Mouse (Mus musculus): ENCODE measurements around the gene Btbd35f17. TPM values are rescaled to one million over a fixed set of nuclear protein-coding genes. Genes with fewer than 3 reads are reported as not detected.
"Not testable (repeated sequence)": the region's sequence is repeated elsewhere in the genome, so short reads cannot be mapped to it uniquely, and the experiment has no call there.

The Btbd35f17 gene
- not detected in 2 replicates for polyA plus RNA-seq (2015; fragmentation: Nextera tagmentation; extraction: Ambion mirVana)

DNA sequence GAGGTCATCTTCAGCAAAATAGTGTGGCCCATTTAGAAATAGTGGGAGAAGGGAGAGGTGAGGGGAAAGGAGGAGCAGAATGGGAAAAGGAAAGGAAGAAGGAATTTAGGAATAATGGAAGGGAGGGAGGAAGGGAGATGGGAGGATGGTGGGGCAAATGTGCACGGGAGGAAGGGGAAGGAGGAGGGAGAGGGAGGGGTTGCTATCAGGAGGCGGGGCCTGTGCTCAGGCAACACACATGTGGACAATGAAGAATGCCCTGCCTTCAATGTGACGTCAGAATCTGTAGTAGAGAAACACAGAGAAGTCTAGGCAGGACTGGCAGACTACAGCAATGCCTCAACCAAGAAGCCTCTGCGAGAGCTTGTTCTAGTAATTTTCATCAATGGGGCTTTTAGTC lies at the start of gene Btbd35f17:
TSS of gene Btbd35f17 (plus strand) at position 301 of the 400 bp plus-strand sequence.
- H3K27me3 ChIP-seq (replicated peaks); H3K36me3 ChIP-seq; H3K9ac ChIP-seq; H3K27ac ChIP-seq (replicated peaks); H3K4me3 ChIP-seq; ATAC-seq (ENCODE audit: extremely low read depth, insufficient number of reproducible peaks, low FRiP score, low TSS enrichment); H3K9me3 ChIP-seq; H3K4me1 ChIP-seq; H3K4me2 ChIP-seq: not testable (repeated sequence)
- 78% methylated on average over 2 of the region's 4 CpGs for WGBS

Other genes starting within 250 kb of the Btbd35f17 start
- not detected in 2 replicates for gene Btbd35f28, start 174.1 kb upstream of the Btbd35f17 start, polyA plus RNA-seq (2015; fragmentation: Nextera tagmentation; extraction: Ambion mirVana)
- gene Btbd35f20, start 79.4 kb upstream of the Btbd35f17 start, polyA plus RNA-seq (2015; fragmentation: Nextera tagmentation; extraction: Ambion mirVana) = not detected in 2 replicates